Mouse (Mus musculus): ENCODE measurements around the gene Cacnb3.

GRCm38 (mm10) chr15:98646737-98647136, 16.1 kb downstream of the Cacnb3 start:
- no peak for TF ChIP-seq CTCF (IDR thresholded peaks at IDR 0.05; ENCODE audit: low read depth)
- TF ChIP-seq EP300 (optimal IDR thresholded peaks at IDR 0.05): no peak
